Mouse (Mus musculus): ENCODE results near the gene Skap1.

- TF ChIP-seq GATA1 (IDR thresholded peaks at IDR 0.05; ENCODE audit: borderline replicate concordance, low read length), result no peak
- TF ChIP-seq FLI1 (IDR thresholded peaks at IDR 0.05; ENCODE audit: low read length), result no peak
Observed at GRCm38 (mm10) chr11:96429062-96429461, 35.3 kb upstream of the Skap1 start.

Measured in megakaryocyte, embryonic 14.5 days (primary cell).